Mouse (Mus musculus) neural tube, embryonic 15.5 days (tissue): ENCODE measurements around the gene Rccd1. TPM values are rescaled to one million over a fixed set of nuclear protein-coding genes. Genes with fewer than 3 reads are reported as not detected.
A peak's percentile ranks its signal among the peaks of the same experiment; 100 is the strongest.

Experiments
- ATAC-seq: fragments of 200-750 bp; cut with Nextera tagmentation; 2 replicates; pipeline ENCODE4 v1.8.0; 2017; ENCODE audit warnings: mild to moderate bottlenecking, moderate TSS enrichment, moderate library complexity; ENCODE audit not compliant: low FRiP score
- H3K27ac ChIP-seq: fragments of 300-500 bp; sonication (generic); replicated peaks from 2 replicates; pipeline ENCODE4 v1.5.1; 2015; ENCODE audit warnings: mild to moderate bottlenecking, inconsistent platforms
- H3K27me3 ChIP-seq: fragments of 300-500 bp; sonication (generic); replicated peaks from 2 replicates; pipeline ENCODE4 v1.6.1; 2015; ENCODE audit warnings: inconsistent platforms
- H3K36me3 ChIP-seq: fragments of 300-500 bp; sonication (generic); 2 replicates; pipeline ENCODE4 v1.6.1; 2015; ENCODE audit warnings: inconsistent platforms
- H3K4me1 ChIP-seq: fragments of 300-500 bp; sonication (generic); 2 replicates; pipeline ENCODE4 v1.6.1; 2015; ENCODE audit warnings: inconsistent platforms
- H3K4me2 ChIP-seq: fragments of 300-500 bp; sonication (generic); 2 replicates; pipeline ENCODE4 v1.6.1; 2015; ENCODE audit warnings: inconsistent platforms, mild to moderate bottlenecking, moderate library complexity
- H3K4me3 ChIP-seq: fragments of 300-500 bp; sonication (generic); replicated peaks from 2 replicates; pipeline ENCODE4 v1.5.1; 2015; ENCODE audit warnings: mild to moderate bottlenecking, inconsistent platforms
- H3K9ac ChIP-seq: fragments of 300-500 bp; sonication (generic); replicated peaks from 2 replicates; pipeline ENCODE4 v1.6.1; 2015; ENCODE audit warnings: mild to moderate bottlenecking, inconsistent platforms
- H3K9me3 ChIP-seq: fragments of 300-500 bp; sonication (generic); replicated peaks from 2 replicates; pipeline ENCODE4 v1.6.1; 2016; ENCODE audit warnings: inconsistent platforms
- WGBS: fragments of 180-500 bp; shearing (Covaris S2); methylation state at CpG from one replicate; pipeline ENCODE4 v1.1.7; 2015; ENCODE audit warnings: mixed read lengths; 5-methylcytosine and 5-hydroxymethylcytosine counted together
- polyA plus RNA-seq: library from polyadenylated mRNA; unstranded; fragments of >200 nt; fragmentation: Nextera tagmentation; extraction: Ambion mirVana; gene quantifications from 2 replicates; pipeline ENCODE4 v1.2.1, GENCODE M21; 2015

The Rccd1 gene
- polyA plus RNA-seq, 1 experiment from 2014 or later, result 14.6 TPM

DNA sequence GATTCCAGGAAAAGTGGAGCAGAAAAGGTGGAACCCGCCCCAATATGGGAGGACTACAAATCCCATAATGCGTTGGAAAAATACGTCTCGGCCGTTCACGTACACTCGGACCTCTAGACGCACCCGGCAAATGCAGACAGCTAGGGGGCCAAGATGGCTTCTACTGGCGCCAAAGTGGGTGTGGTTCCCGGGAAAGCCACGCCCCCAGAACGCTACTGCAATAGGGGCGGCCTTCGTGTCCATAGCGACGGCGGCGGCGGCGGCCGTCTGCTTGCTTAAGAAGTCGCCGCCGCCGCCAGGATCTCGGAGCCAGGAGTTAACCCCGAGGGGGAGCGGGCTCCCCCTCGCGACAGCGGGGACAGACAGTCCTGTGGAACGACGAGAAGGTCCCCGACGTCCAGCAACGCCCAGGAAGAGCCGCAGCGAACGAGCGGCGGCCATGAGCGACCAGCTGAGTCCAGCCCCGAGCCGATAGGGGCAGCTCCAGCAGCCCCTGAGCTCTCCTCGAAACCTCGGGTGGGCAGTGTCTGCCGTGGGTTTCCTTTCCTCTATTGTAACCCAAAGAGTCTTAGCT, 78.0 kb downstream of the Rccd1 start, which contains the start of gene Ttll13:
TSS of gene Ttll13 (plus strand) at position 229 of the 574 bp plus-strand sequence.
- no peaks in the 10 kb centered on the region for H3K27me3 ChIP-seq
- peak within 1 kb of the TSS; percentile 89 for H3K27ac ChIP-seq
- H3K4me2 ChIP-seq, result peak within 1 kb of the TSS; percentile 62
- 0 out of 2 replicates have a peak, but pooled peaks cover 5% of the 10 kb centered on the region for H3K4me1 ChIP-seq
- peak within 1 kb of the TSS; percentile 69 for H3K9ac ChIP-seq
- ATAC-seq, result peak; percentile 98
- H3K9me3 ChIP-seq, result no peaks in the 10 kb centered on the region
- under 1% methylated on average over 48 of the region's 48 CpGs for WGBS
- H3K36me3 ChIP-seq, result 0 out of 2 replicates have a peak, but pooled peaks cover 3% of the 10 kb centered on the region
- peak within 1 kb of the TSS; percentile 64 for H3K4me3 ChIP-seq

- Histone ChIP-seq H3K4me2 (no peak overlapping the region), H3K9ac (no peak overlapping the region), H3K4me1 (0 out of 2 replicates have a peak, but pooled peaks cover 5% of the 10 kb centered on the region), H3K27ac (no peak overlapping the region), H3K4me3 (no peak overlapping the region), H3K36me3 (0 out of 2 replicates have a peak, but pooled peaks cover 17% of the 10 kb centered on the region), H3K27me3 (no peaks in the 10 kb centered on the region), H3K9me3 (no peaks in the 10 kb centered on the region)
- no peak for ATAC-seq
- WGBS, result 90% methylated on average over 4 of the region's 4 CpGs
Observed at GRCm38 (mm10) chr7:80244851-80245250, 79.4 kb downstream of the Rccd1 start.

Other genes with a start within 250 kb of the Rccd1 start
- 200 and 267 TPM in 2 replicates for gene Idh2, start 209.1 kb downstream of the Rccd1 start, polyA plus RNA-seq
- 22.7 and 25.8 TPM in 2 replicates for gene Sema4b, start 137.6 kb downstream of the Rccd1 start, polyA plus RNA-seq
- 32.2 and 59.5 TPM in 2 replicates for gene Cib1, start 91.6 kb downstream of the Rccd1 start, polyA plus RNA-seq
- gene Gdpgp1, start 91.6 kb downstream of the Rccd1 start, polyA plus RNA-seq, result 4.6 and 5.5 TPM in 2 replicates
- 2.0 and 2.4 TPM in 2 replicates for gene Ttll13, start 78.1 kb downstream of the Rccd1 start, polyA plus RNA-seq
- gene Ngrn, start 63.2 kb downstream of the Rccd1 start, polyA plus RNA-seq, result 65.6 and 68.2 TPM in 2 replicates
- gene Vps33b, start 54.8 kb downstream of the Rccd1 start, polyA plus RNA-seq, result 27.8 and 28.9 TPM in 2 replicates
- gene Prc1, start 30.0 kb downstream of the Rccd1 start, polyA plus RNA-seq, result 23.9 and 48.7 TPM in 2 replicates
- gene Unc45a, start 16.6 kb upstream of the Rccd1 start, polyA plus RNA-seq, result 58.2 and 59.0 TPM in 2 replicates
- 20.7 and 20.8 TPM in 2 replicates for gene Hddc3, start 18.6 kb upstream of the Rccd1 start, polyA plus RNA-seq
- gene Man2a2, start 46.9 kb upstream of the Rccd1 start, polyA plus RNA-seq, result 25.5 and 26.9 TPM in 2 replicates
- 4.5 and 7.7 TPM in 2 replicates for gene Fes, start 63.5 kb upstream of the Rccd1 start, polyA plus RNA-seq
- 5.6 and 6.2 TPM in 2 replicates for gene Furin, start 81.0 kb upstream of the Rccd1 start, polyA plus RNA-seq
- gene Blm, start 210.7 kb upstream of the Rccd1 start, polyA plus RNA-seq, result 7.4 and 11.3 TPM in 2 replicates